Mouse (Mus musculus) gastrocnemius, postnatal 14 days (tissue): ENCODE measurements around the gene Nln. TPM values are rescaled to one million over a fixed set of nuclear protein-coding genes. Genes with fewer than 3 reads are reported as not detected.
A peak's percentile ranks its signal among the peaks of the same experiment; 100 is the strongest.

ENCODE experiments used
- DNase-seq: peaks from one replicate; pipeline ENCODE4 v3.0.0; 2021; ENCODE audit warnings: mixed read lengths
- intact Hi-C: fragments of 180-260 bp; cut with DNase I; formaldehyde crosslinking; loops from one replicate; pipeline ENCODE4 v1.15.1; 2025; ENCODE audit warnings: low total_unique reads
- total RNA-seq, 2 experiments: library from RNA; stranded (reverse); gene quantifications; 2 replicates each; pipeline ENCODE4 v1.2.3; 2021

The Nln gene
- total RNA-seq, 2 experiments from 2014 or later = 7.4 to 7.5 TPM

DNA sequence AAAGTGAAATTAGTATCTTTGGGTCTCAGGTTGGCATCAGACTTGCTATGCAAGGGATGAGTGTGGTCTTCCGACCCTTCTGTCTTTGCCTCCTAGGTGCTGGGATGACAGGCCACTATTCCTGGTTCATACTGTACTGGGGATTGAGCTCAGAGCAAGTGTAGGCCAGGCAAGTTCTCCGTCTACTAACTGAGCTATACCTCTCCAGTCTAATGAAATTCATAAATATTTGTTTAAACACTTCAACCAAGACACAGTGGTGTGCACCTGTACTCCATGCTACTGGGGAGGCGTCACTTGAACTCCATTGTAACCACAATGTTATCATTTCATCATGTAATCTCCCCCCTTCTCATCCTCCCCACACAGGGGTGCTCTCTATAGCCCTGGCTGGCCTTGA lies 82.9 kb downstream of the Nln start:
- DNase-seq = no peak
- intact Hi-C loops = no loop called here

DNA sequence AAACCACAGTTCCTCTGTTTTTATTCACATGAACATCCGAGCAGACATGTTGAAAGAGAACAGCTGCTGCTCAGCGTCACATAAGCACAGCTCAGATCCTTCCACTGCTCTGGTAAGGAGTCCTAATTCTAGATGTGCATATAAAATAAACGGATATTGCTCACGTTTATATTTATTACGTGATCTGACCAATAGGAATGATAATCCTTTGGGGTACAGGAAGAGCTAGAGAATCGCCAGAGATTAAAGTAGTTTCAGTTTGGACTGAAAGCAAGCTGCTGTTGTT lies 83.8 kb downstream of the Nln start:
- intact Hi-C loops = no loop called here
- DNase-seq = no peak

DNA sequence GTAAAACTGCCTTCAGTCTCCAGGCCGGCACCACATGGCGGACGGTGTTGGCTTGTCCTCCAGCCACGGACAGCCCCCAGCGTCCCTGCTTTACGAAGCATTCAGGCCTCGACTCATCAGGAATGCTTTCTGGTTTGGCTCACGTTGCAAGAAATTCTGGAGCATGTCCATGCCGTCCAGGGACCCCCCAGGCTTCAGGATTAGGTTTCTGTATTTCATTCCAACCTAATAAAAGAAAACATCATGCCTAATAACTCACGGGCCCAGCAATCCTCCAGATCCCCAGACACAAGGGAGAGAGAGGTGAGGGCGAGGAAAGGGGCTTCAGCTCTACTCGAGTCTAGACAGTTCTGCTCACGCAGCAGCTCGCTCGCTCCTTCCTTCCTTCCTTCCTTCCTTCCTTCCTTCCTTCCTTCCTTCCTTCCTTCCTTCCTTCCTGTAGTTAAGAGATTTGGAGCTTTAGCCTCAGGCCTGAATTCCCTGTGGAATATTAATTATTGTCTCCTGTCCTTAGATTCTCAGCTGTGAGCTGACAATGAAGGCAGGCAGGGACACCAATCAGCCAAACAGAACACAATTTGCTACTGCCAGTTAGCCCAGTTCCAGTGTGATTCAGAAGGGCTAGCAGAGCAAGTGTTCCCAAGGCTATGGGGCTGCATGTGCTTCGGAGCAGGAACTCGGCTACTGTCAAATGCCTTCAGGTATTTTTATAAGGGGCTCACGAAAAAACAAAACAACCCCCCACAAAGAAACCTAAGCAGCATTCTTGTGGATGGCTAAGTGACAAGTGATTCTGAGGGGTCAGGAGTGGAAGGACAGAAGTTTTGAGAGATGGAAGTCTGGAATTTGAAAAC lies 84.3 kb downstream of the Nln start:
- intact Hi-C loops = no loop called here
- no peak for DNase-seq

DNA sequence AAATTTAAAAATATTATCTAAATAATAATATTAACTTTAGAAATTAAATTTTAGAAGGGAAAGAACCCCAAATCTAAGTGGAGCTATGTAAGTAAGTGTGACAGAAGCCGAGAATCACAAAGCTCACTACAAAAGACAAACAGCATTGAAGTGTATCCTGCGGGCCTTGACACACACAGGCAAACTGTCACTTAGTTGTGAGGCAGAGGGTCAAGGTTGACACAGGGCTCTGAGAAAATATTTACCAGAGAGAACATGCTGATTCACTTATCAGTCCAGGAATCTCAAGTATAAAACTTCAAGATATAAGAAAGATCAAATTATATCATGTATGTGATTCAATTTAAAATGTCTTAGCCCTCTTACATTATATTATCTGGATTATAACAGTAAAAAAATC lies 85.1 kb downstream of the Nln start:
- no peak for DNase-seq
- intact Hi-C loops = no loop called here

DNA sequence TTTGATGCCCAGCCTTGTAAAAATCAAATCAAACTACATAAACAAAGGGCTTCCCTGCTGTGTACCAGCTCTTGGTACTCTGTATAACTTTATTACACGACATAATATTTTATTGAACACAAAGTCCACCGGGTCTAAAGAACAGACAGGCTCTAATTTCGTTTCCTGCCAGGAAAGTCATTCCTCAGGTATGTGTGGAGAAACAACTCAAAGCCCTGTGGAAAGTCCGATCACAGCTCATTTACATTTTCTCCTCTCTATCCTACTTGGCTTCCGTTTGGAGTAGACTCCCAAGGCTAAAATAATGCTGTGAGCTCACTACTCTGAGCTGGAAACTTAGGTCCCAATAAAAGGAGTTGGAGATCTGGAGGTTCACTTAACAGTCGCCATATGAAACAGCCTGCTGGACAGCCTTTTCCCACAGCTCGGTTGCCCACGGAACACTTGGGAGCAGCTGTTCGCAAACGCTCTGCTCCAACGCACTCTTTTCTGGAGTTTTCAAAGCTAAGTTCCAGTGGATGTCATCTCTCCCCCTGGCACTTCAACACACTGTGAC lies 86.0 kb downstream of the Nln start:
- intact Hi-C loops = no loop called here
- DNase-seq = no peak

DNA sequence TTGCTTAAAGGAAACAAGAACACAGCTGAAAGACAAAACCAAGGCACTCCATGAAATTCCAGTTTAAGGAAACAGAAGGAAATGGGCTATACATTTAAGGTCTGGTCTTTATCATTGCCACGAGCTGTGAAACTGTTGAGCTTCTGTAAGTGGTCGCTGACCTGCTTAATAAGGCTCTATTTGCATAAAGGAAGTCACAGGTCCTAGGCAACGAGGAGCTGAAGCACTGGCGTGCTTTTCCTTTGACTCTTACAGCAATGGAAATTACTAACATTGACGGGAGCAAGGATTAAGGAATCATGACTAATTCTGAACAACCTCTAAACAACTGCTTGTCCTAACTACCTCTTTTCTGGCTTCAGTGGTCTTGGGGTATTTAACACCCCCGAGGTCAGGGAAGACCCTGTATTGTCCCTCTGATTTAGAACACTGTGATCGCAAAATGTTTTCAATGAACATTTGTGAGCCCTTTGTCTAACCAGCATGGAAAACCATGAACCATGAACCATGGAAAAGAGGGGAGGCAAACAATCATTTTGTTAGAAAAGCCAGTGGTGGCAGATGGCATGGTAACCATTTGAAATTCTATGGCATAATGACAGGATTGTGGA lies 90.8 kb downstream of the Nln start:
- no peak for DNase-seq
- intact Hi-C loops = no loop called here

DNA sequence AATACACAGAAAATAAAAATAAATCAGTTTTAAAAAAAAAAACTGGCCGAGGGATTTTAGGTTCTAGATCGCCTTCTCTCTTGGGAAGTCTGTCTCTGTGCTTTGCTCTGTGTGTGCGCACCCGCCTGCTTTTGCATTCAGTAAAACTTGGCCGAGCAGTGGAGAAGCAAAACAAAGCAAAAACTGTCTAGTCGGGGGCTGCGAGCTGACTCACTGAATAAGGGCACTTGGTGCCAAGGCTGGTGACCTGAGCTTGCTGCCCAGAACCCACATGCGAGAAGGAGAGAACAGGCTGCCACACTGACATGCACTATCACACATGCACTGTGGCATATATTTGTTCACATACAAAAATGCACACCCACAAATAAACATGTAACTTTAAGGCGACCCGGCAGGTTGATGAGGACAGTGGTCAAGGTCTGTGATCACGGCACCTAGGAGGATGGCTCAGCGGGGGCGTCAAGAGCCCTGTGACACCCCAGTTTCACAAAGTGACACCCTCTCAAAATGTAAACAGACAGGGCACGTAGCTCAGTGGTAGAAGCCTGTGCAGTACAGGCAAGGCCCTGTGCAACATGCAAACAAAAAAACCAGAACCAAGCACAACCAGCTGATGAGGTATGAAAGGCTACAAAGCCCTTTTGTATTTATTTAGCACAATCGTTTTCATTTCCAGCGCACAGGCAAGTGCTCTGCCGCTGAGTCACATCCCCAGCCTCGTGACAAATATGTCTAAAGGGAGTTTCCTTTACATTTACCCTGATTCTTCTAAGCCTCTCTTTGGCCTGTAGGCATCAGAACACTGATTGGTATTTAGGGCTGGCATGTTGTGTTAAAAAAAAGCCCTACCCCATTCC lies 93.9 kb downstream of the Nln start:
- intact Hi-C loops = no loop called here
- no peak for DNase-seq

DNA sequence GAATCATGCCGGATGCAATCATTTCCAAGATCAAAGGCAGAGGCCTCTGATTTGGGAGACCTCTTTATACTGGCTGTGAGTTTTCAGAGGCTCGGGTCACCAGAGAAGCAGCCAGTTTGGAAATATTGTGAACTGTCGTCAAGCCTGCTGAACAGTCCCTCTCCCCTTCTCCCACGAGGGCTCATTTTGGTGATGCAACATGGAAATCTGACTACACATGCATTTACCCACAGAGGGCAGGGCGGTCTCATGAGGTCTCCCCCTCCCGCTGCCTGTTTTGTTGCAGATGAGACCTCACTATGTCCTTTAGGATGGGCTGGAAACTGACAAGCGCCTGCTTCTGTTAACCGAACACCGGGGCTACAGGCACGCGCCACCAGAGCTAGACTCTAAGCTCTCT lies 95.4 kb downstream of the Nln start:
- no peak for DNase-seq
- intact Hi-C loops = no loop called here

DNA sequence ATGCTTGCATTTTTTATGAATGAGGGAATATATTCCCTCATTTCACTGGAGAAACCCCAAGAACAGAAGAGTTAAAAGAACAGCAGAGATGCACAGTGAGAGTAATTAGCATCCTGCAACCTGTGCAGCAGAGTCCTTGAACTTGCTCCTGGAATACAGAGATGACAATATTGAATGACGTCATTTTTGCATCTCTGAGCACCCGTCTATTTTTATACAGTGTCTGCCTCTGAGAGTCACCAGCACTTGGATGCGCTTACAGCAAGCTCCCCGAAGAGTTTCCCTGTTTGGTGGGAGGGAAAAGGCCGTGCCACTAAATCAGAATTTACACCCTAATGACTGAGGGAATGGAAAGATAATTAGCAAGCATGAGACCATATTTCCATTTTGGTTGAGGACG lies 96.0 kb downstream of the Nln start:
- DNase-seq = no peak
- intact Hi-C loops = no loop called here

DNA sequence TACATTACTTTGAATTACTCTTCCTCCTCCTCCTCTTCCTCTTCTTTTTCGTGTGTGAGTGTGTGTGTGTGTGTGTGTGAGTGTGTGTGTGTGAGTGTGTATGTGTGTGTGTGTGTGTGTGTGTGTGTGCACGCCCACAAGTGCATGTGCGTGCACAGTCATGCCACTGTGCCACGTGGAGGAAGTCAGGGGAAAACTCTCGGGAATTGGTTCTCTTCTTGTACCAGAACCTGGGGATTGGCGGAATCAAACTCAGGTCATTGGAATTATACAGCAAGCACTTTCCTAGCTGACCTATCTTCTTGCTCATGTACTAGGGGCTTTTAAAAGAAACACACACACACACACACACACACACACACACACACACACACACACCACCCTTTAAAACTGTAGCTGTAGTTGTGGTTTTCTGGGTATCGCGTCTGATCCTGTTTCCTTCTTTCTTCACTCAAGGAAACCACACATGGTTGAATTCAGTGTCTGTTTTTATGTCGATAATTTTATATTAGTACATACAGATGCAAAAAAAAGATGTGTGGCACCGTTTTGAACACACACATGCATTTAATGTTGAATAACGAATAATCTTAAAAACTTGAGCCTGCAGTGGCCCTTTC lies 97.1 kb downstream of the Nln start:
- DNase-seq = no peak
- intact Hi-C loops = no loop called here

DNA sequence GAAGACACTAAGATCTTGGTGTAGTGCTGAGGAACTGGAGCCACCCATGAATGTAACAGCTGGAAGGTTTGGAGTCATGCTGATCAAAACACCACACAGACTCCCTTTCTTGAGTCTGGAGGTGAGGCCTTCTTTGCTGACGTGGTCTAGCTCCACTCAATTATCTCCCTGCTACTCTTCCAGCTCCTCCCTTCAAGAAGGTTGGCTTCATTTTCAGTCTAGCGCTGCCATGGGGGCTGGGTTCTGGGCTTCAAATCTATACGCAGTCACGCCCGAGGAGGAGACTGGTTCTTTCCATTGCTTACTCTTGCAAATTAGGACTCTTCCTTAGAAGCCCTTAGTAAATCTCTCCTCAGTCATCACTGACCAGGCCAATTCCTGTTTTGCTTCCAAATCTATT lies 98.1 kb downstream of the Nln start:
- DNase-seq = no peak
- intact Hi-C loops = no loop called here

DNA sequence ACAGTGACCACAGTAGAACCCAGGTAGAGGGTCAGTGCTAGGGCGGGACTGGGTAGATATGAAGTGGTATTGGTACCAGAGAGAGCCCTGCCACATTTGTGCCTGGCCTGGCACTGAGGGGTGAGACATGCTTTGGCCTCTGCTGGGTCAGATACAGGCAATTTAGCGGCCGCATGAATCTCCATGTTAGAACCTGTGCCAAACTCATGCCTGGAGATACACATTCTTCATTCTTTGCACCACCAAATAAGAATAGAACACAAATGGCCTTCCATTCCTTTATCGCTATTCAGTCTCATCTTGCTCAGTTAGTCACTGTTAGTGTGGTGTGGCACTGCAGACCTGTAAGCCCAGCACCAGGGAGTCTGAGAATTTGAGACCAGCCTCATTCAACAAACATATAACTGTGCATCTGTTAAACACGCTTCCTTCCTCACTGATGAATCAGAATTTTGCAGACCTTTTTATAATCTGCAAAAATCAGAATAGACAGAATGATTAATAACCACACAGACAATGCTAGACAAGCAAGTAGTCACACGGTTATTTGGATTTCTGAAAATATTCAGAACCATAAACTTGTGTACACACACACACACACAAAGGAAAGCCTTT lies 104.1 kb downstream of the Nln start:
- intact Hi-C loops = no loop called here
- no peak for DNase-seq

DNA sequence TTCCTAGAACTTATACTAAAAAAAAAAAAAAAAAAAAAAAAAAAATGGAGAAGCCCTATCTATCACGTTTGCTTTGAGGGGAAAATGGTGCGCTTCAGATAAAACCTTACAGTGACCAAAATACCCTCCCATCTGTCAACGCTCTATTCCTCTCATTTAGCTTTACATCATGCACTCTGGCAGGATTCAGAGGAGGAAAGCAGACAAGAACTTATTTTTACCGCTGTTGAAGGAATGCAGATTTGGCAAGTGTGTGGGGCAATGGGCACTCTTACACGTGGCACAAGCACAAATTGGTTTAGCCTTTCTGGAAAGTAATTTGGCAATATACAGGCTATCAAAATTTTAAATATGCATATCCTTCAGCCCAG lies 115.3 kb downstream of the Nln start:
- intact Hi-C loops = no loop called here

DNA sequence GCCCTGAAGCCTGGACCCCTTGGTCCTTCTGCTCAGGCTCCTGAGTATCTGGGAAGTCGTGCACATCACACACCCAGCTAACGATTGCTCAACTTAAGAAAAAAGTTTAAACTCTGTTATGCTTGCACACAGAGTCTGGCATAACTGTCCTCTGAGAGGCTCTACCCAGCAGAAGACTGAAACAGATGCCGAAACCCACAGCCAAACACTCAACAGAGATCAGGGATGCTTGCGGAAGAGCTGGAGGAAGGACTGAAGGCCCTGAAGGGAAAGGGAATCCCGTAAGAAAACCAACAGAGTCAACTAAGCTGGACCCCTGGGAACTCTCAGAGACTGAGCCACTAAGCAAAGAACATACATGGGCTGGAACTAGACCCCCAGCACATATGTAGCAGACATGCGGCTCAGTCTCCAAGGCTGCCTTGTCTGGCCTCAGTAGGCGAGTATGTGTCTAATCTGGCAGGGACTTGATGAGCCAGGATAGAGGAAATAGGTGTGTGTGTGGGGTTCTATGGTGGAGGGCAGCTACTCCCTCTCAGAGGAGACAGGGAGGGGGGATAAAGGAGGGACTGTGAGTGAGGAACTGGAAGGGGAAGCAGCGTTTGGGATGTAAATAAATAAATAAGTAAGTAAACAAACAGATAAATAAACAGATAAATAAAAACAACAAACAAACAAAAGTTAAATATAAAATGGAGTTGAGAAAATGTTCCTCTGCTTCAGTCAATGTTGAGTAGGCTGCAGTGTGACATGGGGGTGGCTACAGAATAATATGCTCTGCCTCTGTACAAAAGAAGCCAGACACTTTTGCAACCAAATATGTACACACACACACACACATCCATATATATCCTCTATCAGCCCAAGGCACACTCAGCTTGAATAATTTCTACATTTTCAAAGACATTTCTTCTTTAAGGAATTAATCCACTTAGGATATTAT lies 116.0 kb downstream of the Nln start:
- intact Hi-C loops = no loop called here
- no peak for DNase-seq

More for the DNA sequence above, 115.3 kb downstream of the Nln start:
- DNase-seq = no peak

DNA sequence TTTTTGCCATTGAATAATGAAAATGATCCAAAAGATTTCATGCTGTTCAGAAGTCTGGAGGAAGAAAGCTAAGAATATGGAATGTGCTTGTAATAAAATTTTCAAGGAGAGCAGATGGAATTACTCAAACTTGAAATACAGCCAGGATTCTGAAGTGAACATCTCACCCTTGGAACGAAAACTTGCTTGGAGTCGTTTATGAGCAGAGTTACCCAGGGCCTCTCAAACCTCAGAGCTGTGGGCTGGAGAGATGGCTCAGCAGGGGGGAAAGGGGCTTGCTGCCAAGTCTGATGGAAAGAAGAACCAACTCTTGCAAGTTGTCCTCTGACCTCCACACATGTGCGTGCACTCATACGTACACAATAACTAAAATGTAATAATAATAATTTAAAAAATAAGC lies 122.8 kb downstream of the Nln start:
- DNase-seq = no peak
- intact Hi-C loops = no loop called here

DNA sequence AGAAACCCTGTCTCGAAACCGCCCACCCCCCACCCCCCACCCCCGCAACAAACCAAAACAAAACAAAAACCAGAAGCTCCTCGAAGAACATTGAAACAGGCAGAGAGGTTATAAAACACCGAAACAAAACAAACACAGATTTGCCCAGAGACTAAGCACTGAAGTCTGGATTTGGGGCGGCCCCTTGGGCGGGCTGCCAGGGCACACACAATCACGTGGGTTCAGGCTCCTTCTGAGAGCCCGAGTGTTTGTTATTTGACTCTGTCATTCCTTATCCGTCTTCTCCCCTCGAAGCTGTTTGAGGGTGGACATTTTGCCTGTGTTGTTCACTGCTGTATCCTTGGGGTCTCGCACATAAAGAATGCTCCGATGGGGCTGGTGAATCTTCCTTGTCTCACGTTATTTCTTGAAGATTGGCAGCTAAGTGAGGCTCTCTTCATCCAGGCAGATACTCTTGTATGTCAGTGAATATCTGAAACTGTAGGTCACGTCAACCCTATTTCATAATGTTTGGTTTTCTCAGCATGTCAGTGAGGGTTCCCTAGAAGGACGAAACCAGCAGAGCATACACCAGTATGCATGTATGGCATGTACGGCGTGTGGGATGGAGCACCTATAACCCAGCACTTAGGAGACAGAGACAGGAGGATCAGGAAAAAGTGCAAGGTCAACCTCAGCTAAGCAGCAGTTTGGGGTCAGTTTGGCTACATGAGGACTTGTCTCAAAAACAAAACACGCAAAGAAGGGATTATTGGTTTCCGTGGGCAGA lies 123.7 kb downstream of the Nln start:
- intact Hi-C loops = no loop called here
- DNase-seq = peak; percentile 23

DNA sequence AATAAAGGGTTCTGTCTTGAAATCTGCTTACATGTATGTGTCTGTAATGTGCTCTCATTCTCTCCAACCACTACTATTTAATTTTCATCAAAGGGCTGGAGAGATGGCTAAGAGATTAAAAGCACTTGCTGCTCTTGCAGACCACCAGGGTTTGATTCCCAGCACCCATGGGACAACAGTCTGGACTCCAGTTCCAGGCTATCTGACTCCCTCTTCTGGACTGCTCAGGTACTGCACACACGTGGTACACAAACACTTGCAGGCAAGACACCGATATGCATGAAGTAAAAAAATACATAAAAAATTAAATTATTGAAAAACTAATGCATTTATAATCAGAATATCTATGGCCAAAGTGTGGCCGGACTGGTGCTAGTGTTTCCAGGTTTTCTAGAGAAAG lies 127.0 kb downstream of the Nln start:
- intact Hi-C loops = no loop called here
- no peak for DNase-seq

DNA sequence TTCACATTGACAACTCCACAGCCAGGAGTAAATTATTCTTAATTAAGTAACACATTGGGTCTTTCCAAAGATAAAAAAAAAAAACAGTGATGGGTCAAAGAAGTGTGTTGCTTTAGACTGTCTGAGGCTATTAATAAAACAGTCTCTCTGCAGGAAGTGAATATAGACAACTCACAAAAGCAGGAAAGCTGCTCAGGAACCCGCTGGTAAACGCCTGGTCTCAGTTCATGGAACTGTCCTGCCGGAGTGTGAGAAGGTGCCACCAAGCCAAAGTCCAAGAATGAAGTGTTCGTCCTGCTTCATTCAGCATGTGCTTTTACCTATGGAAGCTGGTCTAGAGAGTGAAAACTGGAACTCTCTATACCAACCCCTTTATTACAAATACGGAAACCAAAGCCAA lies 129.0 kb downstream of the Nln start:
- intact Hi-C loops = no loop called here
- no peak for DNase-seq
